ENCODE assay signal across 17 mouse cellular contexts in genomic region chr2:133635434-133635833, GRCm38 (mm10).
A peak's percentile ranks its signal among the peaks of the same experiment; 100 is the strongest.
DNase-seq lines count a peak whose midpoint lies in the region; ATAC-seq and TF ChIP-seq lines count a peak whose summit lies in the region.
"Had no signal": no experiment of that assay in that cellular context is flagged by ENCODE, and none has a peak within 500 bp of the region (broad histone marks: within the 10 kb centered on the region; RNA-seq: fewer than 3 reads in every experiment).

No protein-coding gene starts in this region.

- DNase-seq in hindbrain, embryonic 11.5 days (ENCODE audit: low spot score): peak; percentile 28
- DNase-seq in lung, postnatal 0 days (ENCODE audit: low spot score): peak; percentile 40
- DNase-seq in lung, postnatal 14 days: no peak
- DNase-seq in hindlimb bud, embryonic 11.5 days (ENCODE audit: extremely low spot score, low read depth, low spot score): peak; percentile 76
- peak; percentile 39 for DNase-seq in yolk sac, embryonic 10.5 days (ENCODE audit: low spot score)
- no peak for DNase-seq in spleen, adult 18-20 months
- DNase-seq in left cerebral cortex, adult 11 months (ENCODE audit: low spot score): no peak
- DNase-seq: adrenal gland, postnatal 10 days; cerebellum, adult 8-10 months; heart, adult 11 months; right cerebral cortex, adult 18-20 months; thymus, adult 18-20 months had no signal

- 22% methylated on average over 1 of the region's 1 CpGs for WGBS in hindbrain, embryonic 11.5 days
- 19% methylated on average over 1 of the region's 1 CpGs for WGBS in hindbrain, embryonic 13.5 days
- WGBS in lung, postnatal 0 days: 8% methylated on average over 1 of the region's 1 CpGs

- no peaks in the 10 kb centered on the region for H3K4me1 ChIP-seq in hindbrain, embryonic 11.5 days (replicated peaks; ENCODE audit: control insufficient read depth, insufficient read depth, low read length)
- H3K4me1 ChIP-seq in hindbrain, embryonic 13.5 days (replicated peaks): no peaks in the 10 kb centered on the region
- H3K4me1 ChIP-seq in lung, postnatal 0 days (ENCODE audit: insufficient read depth, low read depth, low read length): no peaks in the 10 kb centered on the region
- H3K4me1 ChIP-seq: heart, embryonic 15.5 days; liver, embryonic 12.5 days had no signal

- H3K27me3 ChIP-seq in hindbrain, embryonic 11.5 days (ENCODE audit: control insufficient read depth, insufficient read depth, low read length): no peaks in the 10 kb centered on the region
- no peaks in the 10 kb centered on the region for H3K27me3 ChIP-seq in hindbrain, embryonic 13.5 days
- H3K27me3 ChIP-seq in lung, postnatal 0 days (replicated peaks; ENCODE audit: insufficient read depth, low read length): no peaks in the 10 kb centered on the region
- H3K27me3 ChIP-seq: embryonic facial prominence, embryonic 13.5 days; heart, embryonic 15.5 days had no signal

- H3K27ac ChIP-seq in hindbrain, embryonic 11.5 days (ENCODE audit: low read depth, low read length): no peak overlapping the region
- no peak overlapping the region for H3K27ac ChIP-seq in hindbrain, embryonic 13.5 days
- H3K27ac ChIP-seq in lung, postnatal 0 days (ENCODE audit: low read length): no peak overlapping the region
- H3K27ac ChIP-seq: embryonic facial prominence, embryonic 13.5 days; heart, embryonic 15.5 days; liver, embryonic 12.5 days had no signal

- H3K9ac ChIP-seq in hindbrain, embryonic 11.5 days (ENCODE audit: low read depth, low read length): no peak overlapping the region
- no peak overlapping the region for H3K9ac ChIP-seq in hindbrain, embryonic 13.5 days
- H3K9ac ChIP-seq in lung, postnatal 0 days (replicated peaks; ENCODE audit: low read depth): no peak overlapping the region
- H3K9ac ChIP-seq: embryonic facial prominence, embryonic 13.5 days; heart, embryonic 15.5 days; liver, embryonic 12.5 days had no signal

- H3K9me3 ChIP-seq in hindbrain, embryonic 11.5 days (ENCODE audit: control insufficient read depth, low read length): no peaks in the 10 kb centered on the region
- no peaks in the 10 kb centered on the region for H3K9me3 ChIP-seq in hindbrain, embryonic 13.5 days
- no peaks in the 10 kb centered on the region for H3K9me3 ChIP-seq in lung, postnatal 0 days (ENCODE audit: low read length)
- H3K9me3 ChIP-seq: embryonic facial prominence, embryonic 13.5 days; heart, embryonic 15.5 days; liver, embryonic 12.5 days had no signal

- H3K4me2 ChIP-seq in hindbrain, embryonic 11.5 days (replicated peaks; ENCODE audit: low read depth, low read length): no peak overlapping the region
- H3K4me2 ChIP-seq in hindbrain, embryonic 13.5 days: no peak overlapping the region
- H3K4me2 ChIP-seq in lung, postnatal 0 days (replicated peaks; ENCODE audit: low read depth, low read length): no peak overlapping the region
- H3K4me2 ChIP-seq: embryonic facial prominence, embryonic 13.5 days; heart, embryonic 15.5 days; liver, embryonic 12.5 days had no signal

- no peaks in the 10 kb centered on the region for H3K36me3 ChIP-seq in hindbrain, embryonic 11.5 days (ENCODE audit: control insufficient read depth, insufficient read depth, low read length)
- H3K36me3 ChIP-seq in hindbrain, embryonic 13.5 days: no peaks in the 10 kb centered on the region
- no peaks in the 10 kb centered on the region for H3K36me3 ChIP-seq in lung, postnatal 0 days (ENCODE audit: insufficient read depth, low read length)
- H3K36me3 ChIP-seq: embryonic facial prominence, embryonic 13.5 days; heart, embryonic 15.5 days; liver, embryonic 12.5 days had no signal

- no peak for TF ChIP-seq EP300 in lung, postnatal 0 days (IDR thresholded peaks at IDR 0.05)

- TF ChIP-seq CTCF in lung, postnatal 0 days (IDR thresholded peaks at IDR 0.05): no peak

- no peak overlapping the region for H3K4me3 ChIP-seq in hindbrain, embryonic 11.5 days (ENCODE audit: low read depth, low read length)
- no peak overlapping the region for H3K4me3 ChIP-seq in hindbrain, embryonic 13.5 days
- H3K4me3 ChIP-seq in lung, postnatal 0 days (ENCODE audit: low read depth, low read length): no peak overlapping the region
- H3K4me3 ChIP-seq: embryonic facial prominence, embryonic 13.5 days; heart, embryonic 15.5 days; liver, embryonic 12.5 days had no signal

- ATAC-seq in hindbrain, embryonic 11.5 days (ENCODE audit: low FRiP score): no peak
- no peak for ATAC-seq in hindbrain, embryonic 13.5 days (ENCODE audit: low FRiP score)
- ATAC-seq in lung, postnatal 0 days: peak; percentile 61
- ATAC-seq: hindbrain, embryonic 16.5 days; liver, embryonic 12.5 days had no signal

Comparison
In these comparisons a context has a peak if more than half of its experiments do, and no peak if none do; other contexts are left out.
1. DNase-seq: peak in hindbrain, embryonic 11.5 days (single experiment), lung, postnatal 0 days (single experiment), hindlimb bud, embryonic 11.5 days (single experiment) and yolk sac, embryonic 10.5 days (single experiment); none in lung, postnatal 14 days (single experiment), spleen, adult 18-20 months (0 of 2) and left cerebral cortex, adult 11 months (single experiment).